Mouse (Mus musculus) layer of hippocampus, adult 9-11 months (tissue): Measurements from ENCODE around the gene Ifitm6.
"Not testable (repeated sequence)": the region's sequence is repeated elsewhere in the genome, so short reads cannot be mapped to it uniquely, and the experiment has no call there.

ENCODE experiments used
- DNase-seq: peaks from one replicate; pipeline ENCODE4 v3.0.0; 2022

Ifitm6 gene

GRCm38 (mm10) chr7:141008312-141008761 lies 9.4 kb downstream of the Ifitm6 start:
- DNase-seq: no peak

GRCm38 (mm10) chr7:141006914-141007313 lies 10.8 kb downstream of the Ifitm6 start:
- DNase-seq: no peak

GRCm38 (mm10) chr7:141006446-141006845 lies 11.3 kb downstream of the Ifitm6 start:
- no peak for DNase-seq

- DNase-seq: no peak
These were observed 14.3 kb downstream of the Ifitm6 start for GRCm38 (mm10) chr7:141003248-141004010.

- no peak for DNase-seq
These were observed 16.6 kb downstream of the Ifitm6 start for GRCm38 (mm10) chr7:141000881-141001708.

GRCm38 (mm10) chr7:140998853-140999700 lies 18.6 kb downstream of the Ifitm6 start:
- no peak for DNase-seq

GRCm38 (mm10) chr7:140997817-140998216 lies 19.9 kb downstream of the Ifitm6 start:
- no peak for DNase-seq

GRCm38 (mm10) chr7:140991117-140991689 lies 26.5 kb downstream of the Ifitm6 start:
- no peak for DNase-seq

- no peak for DNase-seq
These were observed 27.1 kb downstream of the Ifitm6 start for GRCm38 (mm10) chr7:140990622-140991021.

- DNase-seq: no peak
These were observed 27.5 kb downstream of the Ifitm6 start for GRCm38 (mm10) chr7:140990185-140990584.

- no peak for DNase-seq
These were observed 28.7 kb downstream of the Ifitm6 start for GRCm38 (mm10) chr7:140989022-140989421.

GRCm38 (mm10) chr7:140987182-140988138 lies 30.3 kb downstream of the Ifitm6 start:
- no peak for DNase-seq

GRCm38 (mm10) chr7:140982971-140983370 lies 34.8 kb downstream of the Ifitm6 start:
- DNase-seq: no peak

GRCm38 (mm10) chr7:140981704-140982103 lies 36.0 kb downstream of the Ifitm6 start:
- no peak for DNase-seq

GRCm38 (mm10) chr7:140976720-140977119 lies 41.0 kb downstream of the Ifitm6 start:
- not testable (repeated sequence) for DNase-seq

GRCm38 (mm10) chr7:140975465-140975864 lies 42.3 kb downstream of the Ifitm6 start:
- DNase-seq: no peak

GRCm38 (mm10) chr7:140974940-140975339 lies 42.8 kb downstream of the Ifitm6 start:
- DNase-seq: no peak

GRCm38 (mm10) chr7:140973396-140974165 lies 44.1 kb downstream of the Ifitm6 start:
- DNase-seq: no peak

GRCm38 (mm10) chr7:140971479-140972171 lies 46.1 kb downstream of the Ifitm6 start:
- no peak for DNase-seq

GRCm38 (mm10) chr7:140970931-140971330 lies 46.8 kb downstream of the Ifitm6 start:
- no peak for DNase-seq
